Mouse (Mus musculus) lung, adult 2 months (tissue): ENCODE results near the gene Ttc12. TPM values are rescaled to one million over a fixed set of nuclear protein-coding genes. Genes with fewer than 3 reads are reported as not detected.

Source experiments
- DNase-seq: peaks from one replicate; pipeline ENCODE4 v3.0.0; 2022
- H3K4me1 ChIP-seq: fragments of 200-500 bp; 2 replicates; pipeline ENCODE4 v1.6.1; 2011; ENCODE audit warnings: low read length; ENCODE audit not compliant: control insufficient read depth, insufficient read depth
- H3K4me3 ChIP-seq: fragments of 200-500 bp; replicated peaks from 2 replicates; pipeline ENCODE3; 2011; ENCODE audit warnings: low read depth, mild to moderate bottlenecking, control low read depth, low read length; ENCODE audit errors: extremely low read depth
- CTCF ChIP-seq: fragments of 200-500 bp; IDR thresholded peaks from 2 replicates; pipeline ENCODE4 v1.5.1; 2011; ENCODE audit warnings: mild to moderate bottlenecking, low read length, control low read depth; ENCODE audit not compliant: insufficient read depth
- POLR2A ChIP-seq: fragments of 200-500 bp; IDR thresholded peaks from 2 replicates; pipeline ENCODE4 v1.6.1; 2011; ENCODE audit warnings: low read depth, mild to moderate bottlenecking, control low read depth, low read length, borderline replicate concordance; ENCODE audit errors: extremely low read depth
- WGBS: fragments of 180-500 bp; shearing (Covaris S2); methylation state at CpG from one replicate; pipeline ENCODE4 v1.1.7; 2018; 5-methylcytosine and 5-hydroxymethylcytosine counted together
- polyA plus RNA-seq: library from polyadenylated mRNA; depleted of rRNA; stranded (reverse); fragments of >200 nt; gene quantifications from 2 replicates; pipeline ENCODE4 v1.2.3, GENCODE M21; 2012

Ttc12 gene
- polyA plus RNA-seq, 1 experiment: 6.0 TPM

GRCm38 (mm10) chr9:49527340-49527739 is 41.3 kb upstream of the Ttc12 start:
- TF ChIP-seq CTCF (no peak), POLR2A (no peak)
- no peak overlapping the region for H3K4me3 ChIP-seq
- WGBS: 81% methylated on average over 8 of the region's 8 CpGs
- no peak for DNase-seq
- H3K4me1 ChIP-seq: no peaks in the 10 kb centered on the region

DNA sequence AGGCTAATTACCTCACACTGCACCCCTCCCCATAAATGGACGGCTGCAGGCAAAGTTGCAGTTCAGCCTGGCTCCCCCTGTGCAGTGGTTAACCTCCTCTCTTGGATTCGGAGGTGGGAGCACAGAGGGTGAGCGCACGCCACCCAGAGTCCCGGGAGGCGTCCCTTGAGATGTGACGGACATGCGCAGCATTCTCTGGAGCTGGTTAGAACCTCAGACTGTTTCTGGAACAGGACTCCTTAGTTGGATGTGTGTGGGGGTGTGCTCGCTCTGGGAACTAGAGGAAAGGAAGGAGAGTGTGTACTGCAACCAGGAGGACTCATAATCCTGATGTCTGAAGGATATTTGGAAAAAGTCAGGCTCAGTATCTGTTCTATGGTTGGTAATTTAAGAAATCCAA is 38.7 kb upstream of the Ttc12 start:
- TF ChIP-seq CTCF (no peak), POLR2A (no peak)
- no peak overlapping the region for H3K4me3 ChIP-seq
- whole genome bisulfite sequencing: 75% methylated on average over 9 of the region's 9 CpGs
- DNase-seq: no peak
- H3K4me1 ChIP-seq: no peaks in the 10 kb centered on the region

- WGBS: 84% methylated on average over 9 of the region's 9 CpGs
- no peak overlapping the region for H3K4me3 ChIP-seq
- no peaks in the 10 kb centered on the region for H3K4me1 ChIP-seq
- TF ChIP-seq POLR2A: no peak
- no peak for TF ChIP-seq CTCF
- DNase-seq: no peak
These were observed 37.9 kb upstream of the Ttc12 start for GRCm38 (mm10) chr9:49523881-49524280.

GRCm38 (mm10) chr9:49514306-49514705 is 28.3 kb upstream of the Ttc12 start:
- no peaks in the 10 kb centered on the region for H3K4me1 ChIP-seq
- TF ChIP-seq POLR2A: no peak
- TF ChIP-seq CTCF: no peak
- WGBS: 63% methylated on average over 2 of the region's 2 CpGs
- DNase-seq: no peak
- no peak overlapping the region for H3K4me3 ChIP-seq

GRCm38 (mm10) chr9:49510666-49511065 is 24.6 kb upstream of the Ttc12 start:
- 93% methylated on average over 4 of the region's 4 CpGs for WGBS
- Histone ChIP-seq H3K4me1 (no peaks in the 10 kb centered on the region), H3K4me3 (no peak overlapping the region)
- TF ChIP-seq POLR2A: no peak
- no peak for TF ChIP-seq CTCF
- no peak for DNase-seq

DNA sequence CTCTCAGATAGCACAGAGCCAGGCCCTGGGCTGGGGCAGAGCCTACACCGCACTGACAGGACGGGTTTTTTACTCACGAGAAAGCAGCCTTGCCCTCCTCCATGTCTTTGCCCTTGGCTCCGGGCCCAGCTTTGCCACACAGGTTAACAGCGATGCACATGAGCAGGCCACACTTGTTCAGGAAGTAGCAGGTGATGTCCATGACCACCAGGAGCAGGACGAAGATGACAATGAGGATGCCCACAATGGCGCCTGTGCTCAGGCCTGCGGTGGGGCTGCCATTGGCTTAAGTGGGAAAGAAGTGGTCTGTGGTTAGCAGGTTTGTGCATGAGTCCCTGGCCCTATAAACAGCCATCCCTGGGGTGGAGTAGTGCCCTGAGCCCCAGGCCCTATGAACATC is 23.6 kb upstream of the Ttc12 start:
- no peak overlapping the region for H3K4me3 ChIP-seq
- DNase-seq: no peak
- TF ChIP-seq POLR2A (no peak), CTCF (no peak)
- H3K4me1 ChIP-seq: no peaks in the 10 kb centered on the region
- WGBS: 91% methylated on average over 8 of the region's 8 CpGs

DNA sequence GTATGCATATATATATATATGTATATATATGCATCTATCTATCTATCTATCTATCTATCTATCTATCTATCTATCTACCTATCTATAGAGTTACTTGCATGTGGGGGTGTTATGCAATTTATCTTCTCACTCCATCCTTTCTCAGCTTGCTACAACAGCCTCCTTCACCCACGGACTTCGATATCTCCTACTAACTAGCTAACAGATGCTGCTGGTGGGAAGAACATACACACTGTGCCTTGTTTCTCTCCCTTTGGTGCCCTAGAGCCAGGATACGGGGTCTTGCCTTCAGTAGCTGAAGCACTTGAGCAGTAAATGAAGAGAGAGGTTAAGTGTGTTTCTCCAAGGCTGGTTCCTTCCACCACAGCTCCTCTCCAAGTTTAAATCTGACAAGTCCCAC is 23.1 kb upstream of the Ttc12 start:
- Histone ChIP-seq H3K4me3 (no peak overlapping the region), H3K4me1 (no peaks in the 10 kb centered on the region)
- no peak for DNase-seq
- TF ChIP-seq POLR2A (no peak), CTCF (no peak)
- WGBS: 96% methylated on average over 3 of the region's 3 CpGs

DNA sequence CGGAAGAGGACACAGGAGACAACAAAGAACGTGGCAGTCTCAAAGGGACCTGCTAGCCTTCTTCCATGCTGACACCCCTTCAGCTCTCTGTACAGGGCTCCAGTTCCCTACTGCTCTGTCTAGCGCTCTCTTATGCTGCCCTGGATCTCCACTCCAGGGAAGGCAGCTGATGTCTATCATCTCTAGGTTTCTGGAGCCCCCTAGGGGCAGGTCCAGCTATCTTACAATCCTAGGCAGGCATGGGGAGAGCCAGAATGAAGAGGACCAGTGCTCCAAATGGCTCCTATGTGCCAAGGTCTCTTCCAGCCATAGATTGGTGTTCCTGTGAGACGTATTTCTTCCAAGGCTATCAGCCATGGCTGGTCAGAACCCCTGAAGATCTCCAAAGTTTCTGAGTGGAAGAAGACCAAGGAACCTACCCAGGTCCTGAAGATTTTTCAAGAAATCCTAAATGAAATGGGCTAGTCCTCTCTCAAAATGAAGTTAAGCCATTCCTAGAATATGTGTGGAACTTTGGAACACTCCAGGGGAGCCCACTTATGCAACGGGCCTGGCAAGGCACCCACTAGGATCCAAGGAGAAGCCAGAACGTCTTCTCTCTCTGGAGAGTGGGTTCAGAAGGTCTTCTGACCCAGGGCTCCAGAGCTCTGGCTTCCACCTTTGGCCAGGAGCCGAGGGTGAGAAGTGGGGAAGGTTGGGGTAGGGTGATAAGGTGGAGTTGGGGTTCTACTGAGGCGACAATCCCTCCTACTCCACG is 22.0 kb upstream of the Ttc12 start:
- DNase-seq: no peak
- Histone ChIP-seq H3K4me1 (no peaks in the 10 kb centered on the region), H3K4me3 (no peak overlapping the region)
- 75% methylated on average over 9 of the region's 9 CpGs for WGBS
- no peak for TF ChIP-seq CTCF
- TF ChIP-seq POLR2A: no peak

DNA sequence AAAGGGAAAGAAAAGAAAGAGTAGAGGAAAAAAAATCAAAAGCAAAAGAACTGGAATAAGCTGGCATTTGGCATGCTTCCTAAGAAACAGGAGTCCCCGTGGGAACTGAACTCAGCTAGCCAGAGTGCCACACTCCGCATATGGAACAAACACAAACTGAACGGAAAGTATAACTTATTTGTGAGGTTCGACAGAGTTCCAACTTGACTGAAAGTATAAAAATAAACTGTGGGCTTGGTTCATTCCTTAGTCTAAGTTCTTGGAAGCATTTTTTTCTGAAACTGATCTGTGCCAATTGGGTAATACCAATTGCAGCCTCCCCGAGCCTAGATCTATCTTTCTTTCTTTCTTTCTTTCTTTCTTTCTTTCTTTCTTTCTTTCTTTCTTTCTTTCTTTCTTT is 18.6 kb upstream of the Ttc12 start:
- Histone ChIP-seq H3K4me1 (no peaks in the 10 kb centered on the region), H3K4me3 (no peak overlapping the region)
- no peak for DNase-seq
- TF ChIP-seq CTCF (no peak), POLR2A (no peak)
- 44% methylated on average over 5 of the region's 5 CpGs for WGBS

GRCm38 (mm10) chr9:49502245-49502644 is 16.2 kb upstream of the Ttc12 start:
- 85% methylated on average over 4 of the region's 4 CpGs for WGBS
- no peak for DNase-seq
- Histone ChIP-seq H3K4me3 (no peak overlapping the region), H3K4me1 (no peaks in the 10 kb centered on the region)
- TF ChIP-seq CTCF: no peak
- TF ChIP-seq POLR2A: no peak
